Mouse (Mus musculus): ENCODE measurements around the gene Cotl1.

GRCm38 (mm10) chr8:119779013-119779737 lies 61.2 kb downstream of the Cotl1 start:
- TF ChIP-seq CTCF (IDR thresholded peaks at IDR 0.05; ENCODE audit: borderline replicate concordance, insufficient read depth, low read depth, low read length) (peak; percentile 94), POLR2A (IDR thresholded peaks at IDR 0.05; ENCODE audit: borderline replicate concordance, insufficient read depth, low read length) (no peak)

All from cerebellum, adult 2 months (tissue).